Comparison of ENCODE assay signal across 17 mouse cellular contexts in genomic region chr10:78090246-78090645, GRCm38 (mm10). TPM values are rescaled to one million over a fixed set of nuclear protein-coding genes. Genes with fewer than 3 reads are reported as not detected.
DNase-seq lines count a peak whose midpoint lies in the region; TF ChIP-seq lines count a peak whose summit lies in the region.
"Had no signal": no experiment of that assay in that cellular context is flagged by ENCODE, and none has a peak within 500 bp of the region (broad histone marks: within the 10 kb centered on the region; RNA-seq: fewer than 3 reads in every experiment).

No protein-coding gene starts in this region.

- no peaks in the 10 kb centered on the region for H3K27me3 ChIP-seq in kidney, adult 2 months (replicated peaks; ENCODE audit: control insufficient read depth, insufficient read depth, low read length)
- H3K27me3 ChIP-seq: forebrain, embryonic 12.5 days; hindbrain, embryonic 15.5 days; neural tube, embryonic 15.5 days had no signal

- no peak for TF ChIP-seq POLR2A in kidney, adult 2 months (IDR thresholded peaks at IDR 0.05; ENCODE audit: low read depth, low read length)

- WGBS in kidney, adult 2 months: 61% methylated on average over 6 of the region's 6 CpGs

- no peak overlapping the region for H3K4me3 ChIP-seq in kidney, adult 2 months (ENCODE audit: insufficient read depth, low read depth, low read length)
- H3K4me3 ChIP-seq in layer of hippocampus, adult 2 months: no peak overlapping the region
- H3K4me3 ChIP-seq: forebrain, embryonic 12.5 days; hindbrain, embryonic 15.5 days; limb, embryonic 13.5 days; neural tube, embryonic 15.5 days had no signal

- no peak overlapping the region for H3K27ac ChIP-seq in kidney, adult 2 months (ENCODE audit: insufficient read depth, low read depth, low read length)
- no peak overlapping the region for H3K27ac ChIP-seq in layer of hippocampus, adult 2 months
- H3K27ac ChIP-seq: forebrain, embryonic 12.5 days; hindbrain, embryonic 15.5 days; limb, embryonic 13.5 days; neural tube, embryonic 15.5 days had no signal

- DNase-seq in kidney, postnatal 10 days: peak; percentile 32
- no peak for DNase-seq in kidney, adult 2 months
- DNase-seq in A20 (ENCODE audit: low read depth, low spot score): peak; percentile 73
- peak; percentile 64 for DNase-seq in NIH3T3 (ENCODE audit: low read depth)
- DNase-seq in lung, postnatal 36 days: peak; percentile 30
- DNase-seq in layer of hippocampus, postnatal 14 days (ENCODE audit: low spot score in 2 of 2): no peak
- DNase-seq in adrenal gland, postnatal 36 days: no peak
- DNase-seq in layer of hippocampus, adult 2 months (ENCODE audit: low spot score in 2 of 2): no peak
- DNase-seq: cerebellum, adult 8-10 months; lung, embryonic 14.5 days had no signal

- TF ChIP-seq CTCF in kidney, adult 2 months (conservative IDR thresholded peaks at IDR 0.05; ENCODE audit: insufficient read depth, insufficient read length, low read depth, low read length): no peak
- no peak for TF ChIP-seq CTCF in layer of hippocampus, adult 2 months (conservative IDR thresholded peaks at IDR 0.05)

- H3K36me3 ChIP-seq in kidney, adult 2 months (ENCODE audit: control insufficient read depth, insufficient read depth, low read length): no peaks in the 10 kb centered on the region
- H3K36me3 ChIP-seq: forebrain, embryonic 12.5 days; hindbrain, embryonic 15.5 days; limb, embryonic 13.5 days; neural tube, embryonic 15.5 days had no signal

- no peaks in the 10 kb centered on the region for H3K4me1 ChIP-seq in kidney, adult 2 months (ENCODE audit: control insufficient read depth, insufficient read depth, low read length)
- H3K4me1 ChIP-seq: forebrain, embryonic 12.5 days; hindbrain, embryonic 15.5 days; limb, embryonic 13.5 days; neural tube, embryonic 15.5 days had no signal

RNA-seq across cellular contexts. Expression of gene Icosl, which starts 21.1 kb away (rescaled TPM):
- polyA plus RNA-seq in kidney, adult 2 months (2012; rRNA removed): 13.3 and 19.0 TPM in 2 replicates
- total RNA-seq in layer of hippocampus, postnatal 14 days (2021): 1 to 10 TPM; 4.5 to 5.7 TPM
- 10 to 100 TPM; 11.6 to 21.6 TPM for total RNA-seq in adrenal gland, postnatal 36 days (2021)
- total RNA-seq in layer of hippocampus, adult 2 months (2021): 10 to 100 TPM in 1 of 2 experiments, 1 to 10 TPM in 1; 8.4 to 11.2 TPM

RNA-seq across cellular contexts. Expression of gene Aire, which starts 46.8 kb away (rescaled TPM):
- polyA plus RNA-seq in kidney, adult 2 months (2012; rRNA removed): 0.23 and 0.41 TPM in 2 replicates
- total RNA-seq in layer of hippocampus, postnatal 14 days (2021): under 1 TPM; 0.16 to 0.45 TPM
- not detected for total RNA-seq in adrenal gland, postnatal 36 days (2021)
- under 1 TPM; 0.46 to 0.54 TPM for total RNA-seq in layer of hippocampus, adult 2 months (2021)
- total RNA-seq: monocyte, adult 5-6 weeks had no signal

RNA-seq across cellular contexts. Expression of gene Dnmt3l, which starts 48.5 kb away (rescaled TPM):
- 0.34 and 1.1 TPM in 2 replicates for polyA plus RNA-seq in kidney, adult 2 months (2012; rRNA removed)
- total RNA-seq in layer of hippocampus, postnatal 14 days (2021): under 1 TPM; 0.39 to 0.57 TPM
- 10 to 100 TPM; 24.1 to 38.1 TPM for total RNA-seq in adrenal gland, postnatal 36 days (2021)
- total RNA-seq in layer of hippocampus, adult 2 months (2021): not detected
- total RNA-seq: monocyte, adult 5-6 weeks had no signal
- polyA plus RNA-seq: embryonic facial prominence, embryonic 11.5 days; forebrain, embryonic 12.5 days; heart, embryonic 14.5 days; hindbrain, embryonic 15.5 days; neural tube, embryonic 15.5 days had no signal

Comparison
In these comparisons a context has a peak if more than half of its experiments do, and no peak if none do; other contexts are left out.
1. DNase-seq: peak in kidney, postnatal 10 days (single experiment), A20 (single experiment), NIH3T3 (single experiment) and lung, postnatal 36 days (single experiment); none in kidney, adult 2 months (single experiment), layer of hippocampus, postnatal 14 days (0 of 2), adrenal gland, postnatal 36 days (0 of 2) and layer of hippocampus, adult 2 months (0 of 2).
2. RNA of gene Dnmt3l, which starts 48.5 kb away (total RNA-seq): 24.1 to 38.1 TPM in adrenal gland, postnatal 36 days; 0.39 to 0.57 TPM in layer of hippocampus, postnatal 14 days and not detected in layer of hippocampus, adult 2 months; every median in the first group is over 10 times any median in the second.